Mouse (Mus musculus): ENCODE data around the gene Hhat.

GRCm38 (mm10) chr1:192550561-192550960 is 220.5 kb downstream of the Hhat start:
- TF ChIP-seq CTCF (conservative IDR thresholded peaks at IDR 0.05; ENCODE audit: low read length), result no peak
- TF ChIP-seq POU5F1 (IDR thresholded peaks at IDR 0.05; ENCODE audit: borderline replicate concordance, low read length), result no peak
- TF ChIP-seq NANOG (IDR thresholded peaks at IDR 0.05; ENCODE audit: borderline replicate concordance, low read length), result no peak

All from E14TG2a.4 (cell line).